Mouse (Mus musculus): ENCODE data around the gene Abcd2.

The Abcd2 gene

GRCm38 (mm10) chr15:91191412-91192222 is at the start of gene Abcd2:
TSS of gene Abcd2 (minus strand) at chr15:91191799.
- peaks cover 7% of the 10 kb centered on the region for H3K4me1 ChIP-seq (replicated peaks; ENCODE audit: low read depth, low read length)
- TF ChIP-seq POU5F1 (IDR thresholded peaks at IDR 0.05; ENCODE audit: borderline replicate concordance, low read length): no peak
- no peak for TF ChIP-seq CTCF (conservative IDR thresholded peaks at IDR 0.05; ENCODE audit: low read length)
- TF ChIP-seq NANOG (IDR thresholded peaks at IDR 0.05; ENCODE audit: borderline replicate concordance, low read length): no peak
- peak within 1 kb of the TSS; percentile 54 for H3K4me3 ChIP-seq (replicated peaks; ENCODE audit: low read length)
- no peaks in the 10 kb centered on the region for H3K9me3 ChIP-seq (ENCODE audit: low read length)
- H3K36me3 ChIP-seq (ENCODE audit: insufficient read depth, low read length): no peaks in the 10 kb centered on the region
- peaks cover 8% of the 10 kb centered on the region for H3K27me3 ChIP-seq (ENCODE audit: insufficient read depth, low read length)

- H3K4me1 ChIP-seq (replicated peaks; ENCODE audit: low read depth, low read length): no peaks in the 10 kb centered on the region
- no peaks in the 10 kb centered on the region for H3K36me3 ChIP-seq (ENCODE audit: insufficient read depth, low read length)
- no peaks in the 10 kb centered on the region for H3K27me3 ChIP-seq (ENCODE audit: insufficient read depth, low read length)
- no peaks in the 10 kb centered on the region for H3K9me3 ChIP-seq (ENCODE audit: low read length)
- no peak overlapping the region for H3K4me3 ChIP-seq (replicated peaks; ENCODE audit: low read length)
- no peak for TF ChIP-seq CTCF (conservative IDR thresholded peaks at IDR 0.05; ENCODE audit: low read length)
- TF ChIP-seq NANOG (IDR thresholded peaks at IDR 0.05; ENCODE audit: borderline replicate concordance, low read length): no peak
- TF ChIP-seq POU5F1 (IDR thresholded peaks at IDR 0.05; ENCODE audit: borderline replicate concordance, low read length): no peak
Measured at GRCm38 (mm10) chr15:91240683-91241335, 49.2 kb upstream of the Abcd2 start.

GRCm38 (mm10) chr15:91237294-91237693 is 45.7 kb upstream of the Abcd2 start:
- Histone ChIP-seq H3K27me3 (ENCODE audit: insufficient read depth, low read length) (no peaks in the 10 kb centered on the region), H3K4me1 (replicated peaks; ENCODE audit: low read depth, low read length) (no peaks in the 10 kb centered on the region)
- no peak for TF ChIP-seq POU5F1 (IDR thresholded peaks at IDR 0.05; ENCODE audit: borderline replicate concordance, low read length)
- TF ChIP-seq CTCF (conservative IDR thresholded peaks at IDR 0.05; ENCODE audit: low read length): no peak
- TF ChIP-seq NANOG (IDR thresholded peaks at IDR 0.05; ENCODE audit: borderline replicate concordance, low read length): no peak

DNA sequence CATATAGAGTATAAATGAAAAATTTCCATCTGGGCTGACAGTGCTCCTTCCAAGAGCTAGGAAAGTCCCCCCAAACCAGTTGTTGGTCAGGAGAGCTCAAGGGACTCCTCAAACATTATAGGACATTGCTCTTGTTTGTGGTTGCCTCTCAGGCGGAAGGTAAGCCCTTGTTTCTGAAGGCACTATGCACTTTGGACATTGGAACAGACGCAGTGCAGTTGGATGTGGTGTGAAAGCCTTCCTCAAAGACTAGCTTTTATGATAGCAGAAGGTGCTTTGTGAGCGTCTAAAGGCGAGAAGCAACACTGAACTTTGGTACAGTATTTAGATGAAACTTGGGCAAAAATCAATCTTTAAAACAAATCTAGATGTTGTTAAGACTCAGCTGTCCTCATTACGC is 14.9 kb upstream of the Abcd2 start:
- TF ChIP-seq NANOG (IDR thresholded peaks at IDR 0.05; ENCODE audit: borderline replicate concordance, low read length) (no peak), POU5F1 (IDR thresholded peaks at IDR 0.05; ENCODE audit: borderline replicate concordance, low read length) (no peak), CTCF (conservative IDR thresholded peaks at IDR 0.05; ENCODE audit: low read length) (no peak)
- Histone ChIP-seq H3K4me1 (replicated peaks; ENCODE audit: low read depth, low read length) (no peaks in the 10 kb centered on the region), H3K4me3 (replicated peaks; ENCODE audit: low read length) (no peak overlapping the region)

More at GRCm38 (mm10) chr15:91237294-91237693, 45.7 kb upstream of the Abcd2 start:
- H3K4me3 ChIP-seq (replicated peaks; ENCODE audit: low read length): no peak overlapping the region
- H3K36me3 ChIP-seq (ENCODE audit: insufficient read depth, low read length): no peaks in the 10 kb centered on the region
- no peaks in the 10 kb centered on the region for H3K9me3 ChIP-seq (ENCODE audit: low read length)

DNA sequence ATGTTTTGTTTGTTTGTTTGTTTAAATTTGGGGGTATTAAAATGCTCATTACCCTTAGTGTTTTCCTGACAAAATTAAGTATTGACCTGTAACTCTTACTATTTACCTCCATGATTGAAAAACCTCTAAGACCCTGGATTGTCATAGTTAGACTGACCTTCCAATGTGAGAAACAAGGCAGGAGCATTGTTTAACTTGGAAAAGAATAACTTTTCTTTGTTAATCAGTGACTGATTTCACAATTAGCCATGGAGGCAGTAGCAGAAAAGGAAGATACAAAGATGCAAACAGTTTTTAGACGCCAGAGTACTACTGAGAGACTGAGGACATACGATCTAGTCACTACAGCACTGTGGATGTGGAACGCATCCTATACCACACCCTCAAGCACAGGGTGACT is 11.9 kb upstream of the Abcd2 start:
- H3K4me1 ChIP-seq (replicated peaks; ENCODE audit: low read depth, low read length): no peaks in the 10 kb centered on the region
- H3K36me3 ChIP-seq (ENCODE audit: insufficient read depth, low read length): no peaks in the 10 kb centered on the region
- no peaks in the 10 kb centered on the region for H3K27me3 ChIP-seq (ENCODE audit: insufficient read depth, low read length)
- TF ChIP-seq POU5F1 (IDR thresholded peaks at IDR 0.05; ENCODE audit: borderline replicate concordance, low read length): no peak
- no peak for TF ChIP-seq CTCF (conservative IDR thresholded peaks at IDR 0.05; ENCODE audit: low read length)
- no peak for TF ChIP-seq NANOG (IDR thresholded peaks at IDR 0.05; ENCODE audit: borderline replicate concordance, low read length)
- no peak overlapping the region for H3K4me3 ChIP-seq (replicated peaks; ENCODE audit: low read length)
- H3K9me3 ChIP-seq (ENCODE audit: low read length): no peaks in the 10 kb centered on the region

More for the DNA sequence above, 14.9 kb upstream of the Abcd2 start:
- Histone ChIP-seq H3K36me3 (ENCODE audit: insufficient read depth, low read length) (no peaks in the 10 kb centered on the region), H3K27me3 (ENCODE audit: insufficient read depth, low read length) (no peaks in the 10 kb centered on the region), H3K9me3 (ENCODE audit: low read length) (no peaks in the 10 kb centered on the region)

GRCm38 (mm10) chr15:91202486-91202885 is 10.9 kb upstream of the Abcd2 start:
- Histone ChIP-seq H3K36me3 (ENCODE audit: insufficient read depth, low read length) (no peaks in the 10 kb centered on the region), H3K4me1 (replicated peaks; ENCODE audit: low read depth, low read length) (no peaks in the 10 kb centered on the region), H3K9me3 (ENCODE audit: low read length) (no peaks in the 10 kb centered on the region), H3K27me3 (ENCODE audit: insufficient read depth, low read length) (no peaks in the 10 kb centered on the region), H3K4me3 (replicated peaks; ENCODE audit: low read length) (no peak overlapping the region)
- no peak for TF ChIP-seq CTCF (conservative IDR thresholded peaks at IDR 0.05; ENCODE audit: low read length)
- TF ChIP-seq POU5F1 (IDR thresholded peaks at IDR 0.05; ENCODE audit: borderline replicate concordance, low read length): no peak
- TF ChIP-seq NANOG (IDR thresholded peaks at IDR 0.05; ENCODE audit: borderline replicate concordance, low read length): no peak

DNA sequence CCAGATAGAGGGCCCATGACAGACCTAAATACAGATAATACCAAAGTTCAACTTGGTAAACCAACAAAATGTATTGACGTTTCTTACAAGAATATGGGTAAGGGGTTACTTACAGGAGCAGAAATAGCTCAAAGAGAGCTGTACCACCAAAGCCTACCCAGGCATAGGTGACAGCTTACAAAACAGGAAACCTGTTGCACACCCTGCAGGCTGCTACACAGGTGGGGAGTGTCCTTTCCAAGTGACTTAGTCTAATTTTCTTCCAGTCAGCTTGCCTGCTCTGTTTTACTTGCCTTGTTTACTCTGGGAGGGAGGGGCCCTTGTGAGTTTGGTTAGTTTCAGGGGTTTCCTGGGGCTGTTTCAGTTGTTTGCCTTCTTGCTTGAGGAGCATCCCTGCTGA is 9.2 kb upstream of the Abcd2 start:
- Histone ChIP-seq H3K4me3 (replicated peaks; ENCODE audit: low read length) (no peak overlapping the region), H3K9me3 (ENCODE audit: low read length) (no peaks in the 10 kb centered on the region), H3K4me1 (replicated peaks; ENCODE audit: low read depth, low read length) (no peaks in the 10 kb centered on the region), H3K36me3 (ENCODE audit: insufficient read depth, low read length) (no peaks in the 10 kb centered on the region), H3K27me3 (ENCODE audit: insufficient read depth, low read length) (no peaks in the 10 kb centered on the region)
- TF ChIP-seq POU5F1 (IDR thresholded peaks at IDR 0.05; ENCODE audit: borderline replicate concordance, low read length): no peak
- no peak for TF ChIP-seq NANOG (IDR thresholded peaks at IDR 0.05; ENCODE audit: borderline replicate concordance, low read length)
- TF ChIP-seq CTCF (conservative IDR thresholded peaks at IDR 0.05; ENCODE audit: low read length): no peak

GRCm38 (mm10) chr15:91199256-91199905 is 7.8 kb upstream of the Abcd2 start, which contains the start of gene CN725425:
TSS of gene CN725425 (plus strand) at chr15:91199494.
- Histone ChIP-seq H3K4me3 (replicated peaks; ENCODE audit: low read length) (peak within 1 kb of the TSS; percentile 75), H3K9me3 (ENCODE audit: low read length) (no peaks in the 10 kb centered on the region), H3K27me3 (ENCODE audit: insufficient read depth, low read length) (no peaks in the 10 kb centered on the region), H3K36me3 (ENCODE audit: insufficient read depth, low read length) (no peaks in the 10 kb centered on the region), H3K4me1 (replicated peaks; ENCODE audit: low read depth, low read length) (no peaks in the 10 kb centered on the region)
- TF ChIP-seq CTCF (conservative IDR thresholded peaks at IDR 0.05; ENCODE audit: low read length) (no peak), POU5F1 (IDR thresholded peaks at IDR 0.05; ENCODE audit: borderline replicate concordance, low read length) (no peak), NANOG (IDR thresholded peaks at IDR 0.05; ENCODE audit: borderline replicate concordance, low read length) (no peak)
